Mouse (Mus musculus): ENCODE results near the gene Pts.

DNA sequence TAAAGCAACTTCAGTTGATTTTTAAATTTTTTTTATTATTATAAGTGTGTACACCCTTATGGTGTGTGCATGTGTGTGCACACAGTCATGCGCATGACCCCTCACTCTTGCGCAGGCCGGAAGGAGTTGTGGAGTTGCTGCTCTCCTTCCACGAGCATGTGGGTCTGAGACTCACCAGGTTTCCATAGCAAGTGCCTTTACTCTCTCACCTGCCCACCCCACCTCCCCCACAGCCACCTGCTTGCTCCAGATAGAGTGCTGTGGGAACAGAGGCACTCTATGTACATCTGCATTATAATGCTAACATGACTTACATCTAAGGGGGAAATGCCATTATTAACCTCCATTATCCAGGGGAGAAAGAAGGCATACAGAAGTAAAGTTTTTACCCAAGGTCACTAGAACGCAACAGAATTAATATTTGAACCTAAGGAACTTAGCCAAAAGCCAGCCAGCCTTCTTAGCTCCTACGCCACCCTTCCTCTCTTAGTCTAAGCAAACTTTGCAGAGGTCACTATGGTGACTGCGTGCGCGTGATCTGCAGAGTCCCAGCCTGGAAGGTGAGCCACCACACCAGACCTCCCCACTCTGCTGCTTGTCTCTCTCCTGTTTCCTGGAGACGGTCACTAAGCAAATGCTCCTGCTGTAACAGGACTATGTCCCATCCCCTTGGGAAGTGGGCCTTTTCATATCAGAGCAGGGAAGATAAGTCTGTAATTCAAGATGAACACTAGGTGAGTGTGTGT, 32.9 kb downstream of the Pts start:
- TF ChIP-seq POLR2A (IDR thresholded peaks at IDR 0.05; ENCODE audit: borderline replicate concordance, insufficient read depth, low read length) (no peak), CTCF (IDR thresholded peaks at IDR 0.05; ENCODE audit: borderline replicate concordance, insufficient read depth, low read depth, low read length) (no peak)
